Mouse (Mus musculus) activated CD4-positive, CD25-positive, alpha-beta regulatory T cell (primary cell): ENCODE measurements around the gene Mia. TPM values are rescaled to one million over a fixed set of nuclear protein-coding genes. Genes with fewer than 3 reads are reported as not detected.

Experiments
- polyA plus RNA-seq, 2 experiments: library from polyadenylated mRNA; unstranded; fragments of 100-300 nt; shearing (Covaris generic); gene quantifications; one replicate each; pipeline ENCODE4 v1.2.1; 2017

Mia gene
- under 1 TPM; 0.31 to 0.47 TPM for polyA plus RNA-seq

GRCm38 (mm10) chr7:27180837-27181695, at the start of gene Mia, which contains the start of gene Gm21983:
TSS of gene Mia (minus strand) at chr7:27181157.
TSS of gene Gm21983 (minus strand) at chr7:27181086.

GRCm38 (mm10) chr7:27228281-27228821, 47.4 kb upstream of the Mia start, which contains the start of gene Itpkc:
TSS of gene Itpkc (minus strand) at chr7:27228661.

DNA sequence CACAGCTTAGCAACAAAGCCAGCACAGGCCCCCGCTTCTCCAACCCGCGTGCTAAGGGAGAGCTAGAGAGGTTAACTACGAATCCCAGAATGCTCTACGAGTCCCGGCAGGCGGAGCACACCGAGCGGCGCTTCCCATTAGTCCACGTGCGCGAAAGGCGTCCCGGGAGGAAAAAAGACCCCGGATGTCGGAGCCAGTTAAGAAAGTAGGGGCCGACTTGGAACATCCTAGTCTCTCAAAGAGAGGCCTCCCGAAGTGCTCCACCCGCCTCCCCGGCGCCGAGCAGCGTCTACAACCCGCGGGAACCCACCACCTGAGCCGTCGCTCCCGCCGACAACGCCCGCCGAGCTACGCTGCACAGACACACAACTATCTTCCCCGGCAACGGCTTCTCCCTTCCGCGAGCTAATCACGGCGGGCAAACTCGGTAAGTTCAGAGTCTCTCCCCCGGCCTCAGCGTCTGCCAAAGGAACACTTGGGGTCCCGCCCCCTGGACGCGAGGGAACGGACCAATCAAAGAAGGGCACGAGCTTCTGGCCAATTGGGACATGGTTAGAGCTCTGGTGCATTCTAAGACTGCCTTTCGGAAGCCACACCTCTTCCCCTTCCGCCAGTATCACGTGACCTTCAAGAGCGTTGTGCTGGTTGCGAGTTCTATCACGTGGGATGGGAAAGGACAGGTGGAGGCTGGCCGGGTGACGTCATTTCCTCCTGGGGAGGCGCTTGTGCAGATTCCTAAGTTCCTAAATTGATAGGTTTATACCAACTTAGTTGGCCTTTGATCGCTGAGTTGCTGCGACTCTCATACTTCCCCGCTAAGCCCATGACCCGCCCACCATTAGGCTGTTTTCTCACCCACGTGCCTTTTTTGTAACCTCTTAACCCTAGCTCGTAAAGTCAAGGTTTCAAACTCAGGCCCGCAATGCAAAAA, 15.0 kb upstream of the Mia start, which contains the start of the genes BC024978 and Snrpa:
Gene BC024978, plus strand, starts transcription at position 101 of the 931 bp plus-strand sequence.
Gene Snrpa, minus strand, starts transcription at position 591 of the 931 bp plus-strand sequence.

GRCm38 (mm10) chr7:27178324-27179216, 2.4 kb downstream of the Mia start, which contains the start of gene Rab4b:
TSS of gene Rab4b (minus strand) at chr7:27178896.

GRCm38 (mm10) chr7:27166614-27167474, 14.1 kb downstream of the Mia start, which contains the start of gene Egln2:
TSS of gene Egln2 (minus strand) at chr7:27166802.

DNA sequence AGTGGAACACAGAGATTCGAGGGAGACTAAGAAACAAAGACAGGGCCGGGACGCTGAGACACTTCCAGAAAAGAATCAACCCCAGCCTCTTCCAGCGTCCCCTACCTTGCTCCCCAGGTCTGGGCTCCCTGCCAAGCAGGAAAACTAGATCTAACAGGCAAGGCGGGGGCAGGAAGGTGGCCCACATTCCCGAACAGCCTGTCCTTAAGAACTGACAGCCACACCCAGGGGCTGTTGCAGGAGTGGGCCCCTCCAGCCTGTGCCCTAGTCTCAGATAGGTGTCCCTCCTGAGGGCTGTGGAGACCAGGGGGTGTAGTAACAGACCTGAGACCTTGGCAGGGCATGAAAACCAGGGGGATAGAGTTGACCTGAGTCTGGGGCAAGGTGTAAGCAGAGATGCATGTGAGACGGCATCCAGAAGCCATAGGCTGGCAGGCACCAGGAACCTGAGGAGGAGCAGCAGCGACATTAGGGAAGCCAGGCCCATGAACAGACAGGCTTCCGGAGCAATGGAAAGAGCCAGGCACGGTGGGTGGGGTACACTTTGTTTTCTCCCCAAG, 27.7 kb downstream of the Mia start, which contains the start of gene Cyp2t4:
Gene Cyp2t4, plus strand, starts transcription at position 510 of the 560 bp plus-strand sequence.

Other genes starting within 250 kb of the Mia start
- gene Cyp2a22, start 241.8 kb downstream of the Mia start, polyA plus RNA-seq: under 1 TPM in 1 of 2 experiments, not detected in 1; 0.05 TPM
- gene Cyp2a12, start 152.1 kb downstream of the Mia start, polyA plus RNA-seq: under 1 TPM; 0.10 to 0.16 TPM
- gene Cyp2f2, start 61.2 kb downstream of the Mia start, polyA plus RNA-seq: not detected
- gene Cyp2t4, start 27.4 kb downstream of the Mia start, polyA plus RNA-seq: under 1 TPM in 1 of 2 experiments, not detected in 1; 0.14 TPM
- 10 to 100 TPM; 50.8 to 59.6 TPM for gene Egln2, start 14.4 kb downstream of the Mia start, polyA plus RNA-seq
- gene Rab4b, start 2.3 kb downstream of the Mia start, polyA plus RNA-seq: 100 to 1,000 TPM; 171 to 182 TPM
- gene Gm21983, start 71 bp downstream of the Mia start, polyA plus RNA-seq: not detected
- gene BC024978, start 14.6 kb upstream of the Mia start, polyA plus RNA-seq: 1 to 10 TPM; 1.7 to 1.8 TPM
- gene Snrpa, start 15.1 kb upstream of the Mia start, polyA plus RNA-seq: 100 to 1,000 TPM in 1 of 2 experiments, 10 to 100 TPM in 1; 99.1 to 108 TPM
- 1 to 10 TPM; 6.6 to 9.3 TPM for gene Itpkc, start 47.5 kb upstream of the Mia start, polyA plus RNA-seq
- gene Coq8b, start 51.9 kb upstream of the Mia start, polyA plus RNA-seq: 10 to 100 TPM; 18.1 to 19.3 TPM
- gene Numbl, start 77.3 kb upstream of the Mia start, polyA plus RNA-seq: 1 to 10 TPM; 1.9 to 2.7 TPM
- 1 to 10 TPM in 1 of 2 experiments, not detected in 1; 1.2 TPM for gene Ltbp4, start 156.5 kb upstream of the Mia start, polyA plus RNA-seq
- gene Shkbp1, start 174.9 kb upstream of the Mia start, polyA plus RNA-seq: 10 to 100 TPM; 71.7 to 97.3 TPM
- gene Gm20479, start 176.3 kb upstream of the Mia start, polyA plus RNA-seq: not detected